Mouse (Mus musculus) ES-E14 (cell line): ENCODE measurements around the gene Slc35e3. TPM values are rescaled to one million over a fixed set of nuclear protein-coding genes. Genes with fewer than 3 reads are reported as not detected.

Experiments
- DNase-seq: peaks from one replicate; pipeline ENCODE4 v3.0.0-alpha.2; 2013; ENCODE audit warnings: low read depth, low spot score
- H3K27ac ChIP-seq: 2 replicates; pipeline ENCODE4 v1.5.1; 2012; ENCODE audit warnings: low read depth, mild to moderate bottlenecking, low read length, moderate library complexity, mixed read lengths; ENCODE audit not compliant: poor library complexity, insufficient read depth, severe bottlenecking
- H3K36me3 ChIP-seq: 2 replicates; pipeline ENCODE4 v1.6.1; 2012; ENCODE audit warnings: mild to moderate bottlenecking, low read length, moderate library complexity, mixed read lengths; ENCODE audit not compliant: control insufficient read depth, poor library complexity, insufficient read depth, severe bottlenecking
- H3K4me1 ChIP-seq, 2 experiments: fragments of 150-350 bp in 1 of 2; sonication (generic) in 1 of 2; 2 replicates each; pipeline ENCODE4 v1.6.1; 2012; ENCODE audit warnings: low read length in 2 of 2, mild to moderate bottlenecking in 1 of 2, mixed read lengths in 1 of 2; ENCODE audit not compliant: control insufficient read depth in 2 of 2, insufficient read depth in 2 of 2, poor library complexity in 1 of 2
- H3K4me3 ChIP-seq, 2 experiments: fragments of 150-350 bp in 1 of 2; sonication (generic) in 1 of 2; 2 replicates each; pipeline ENCODE4 v1.5.1; 2012; ENCODE audit warnings: low read length in 2 of 2, low read depth in 1 of 2, mild to moderate bottlenecking in 1 of 2, mixed read lengths in 1 of 2; ENCODE audit not compliant: insufficient read depth in 1 of 2, poor library complexity in 1 of 2, severe bottlenecking in 1 of 2
- H3K9ac ChIP-seq: 2 replicates; pipeline ENCODE4 v1.6.1; 2012; ENCODE audit warnings: low read depth, mild to moderate bottlenecking, low read length, mixed read lengths; ENCODE audit not compliant: poor library complexity, insufficient read depth, severe bottlenecking
- H3K9me3 ChIP-seq: fragments of 150-350 bp; sonication (generic); 2 replicates; pipeline ENCODE4 v1.6.1; 2012; ENCODE audit warnings: low read depth, mild to moderate bottlenecking, low read length; ENCODE audit not compliant: control insufficient read depth, insufficient read depth
- CHD2 ChIP-seq: IDR thresholded peaks from 2 replicates; pipeline ENCODE4 v1.6.1; 2014; ENCODE audit warnings: mild to moderate bottlenecking, low read depth, low read length, inconsistent platforms
- HCFC1 ChIP-seq: IDR thresholded peaks from 2 replicates; pipeline ENCODE4 v1.6.1; 2012; ENCODE audit warnings: low read length, inconsistent platforms, borderline replicate concordance; ENCODE audit not compliant: insufficient read depth
- MAFK ChIP-seq: IDR thresholded peaks from 2 replicates; pipeline ENCODE4 v1.6.1; 2014; ENCODE audit warnings: mild to moderate bottlenecking, low read depth, low read length, inconsistent platforms; ENCODE audit not compliant: insufficient read depth
- ZC3H11A ChIP-seq: IDR thresholded peaks from 2 replicates; pipeline ENCODE4 v1.6.1; 2012; ENCODE audit warnings: low read depth, mild to moderate bottlenecking, inconsistent platforms, low read length, borderline replicate concordance
- ZNF384 ChIP-seq: IDR thresholded peaks from 2 replicates; pipeline ENCODE4 v1.6.1; 2012; ENCODE audit warnings: low read depth, low read length, inconsistent platforms
- in situ Hi-C, 2 experiments: fragments of 600-800 bp; cut with MboI; formaldehyde crosslinking; loops; one replicate each; pipeline ENCODE4 v1.15.1; 2025; ENCODE audit warnings: low sequenced_read_pairs in 2 of 2, inconsistent platforms in 1 of 2; ENCODE audit not compliant: unreplicated experiment in 2 of 2
- total RNA-seq: library from RNA; depleted of rRNA; stranded (reverse); fragments of 300-350 nt; gene quantifications from 2 replicates; pipeline ENCODE4 v1.2.3, GENCODE M21; 2012

Slc35e3 gene
- total RNA-seq, 1 experiment = 16.3 TPM

GRCm38 (mm10) chr10:117783786-117784420 is 37.7 kb upstream of the Slc35e3 start:
- in situ Hi-C loops = no loop called here
- 0 out of 4 replicates have a peak, but pooled peaks cover 0 to 2% of the 10 kb centered on the region in 2 experiments for H3K4me1 ChIP-seq
- no peaks in the 10 kb centered on the region for H3K9me3 ChIP-seq
- DNase-seq = no peak
- no peak overlapping the region for H3K9ac ChIP-seq
- H3K36me3 ChIP-seq = peaks cover 52% of the 10 kb centered on the region
- TF ChIP-seq MAFK (no peak), ZNF384 (no peak), HCFC1 (no peak), CHD2 (no peak), ZC3H11A (no peak)
- H3K27ac ChIP-seq = no peak overlapping the region
- no peak overlapping the region for H3K4me3 ChIP-seq

GRCm38 (mm10) chr10:117782491-117783260 is 36.5 kb upstream of the Slc35e3 start:
- no peak for DNase-seq
- H3K27ac ChIP-seq = no peak overlapping the region

GRCm38 (mm10) chr10:117782056-117782455 is 35.9 kb upstream of the Slc35e3 start:
- H3K27ac ChIP-seq = no peak overlapping the region
- DNase-seq = no peak
- 0 out of 4 replicates have a peak, but pooled peaks cover 0 to 2% of the 10 kb centered on the region in 2 experiments for H3K4me1 ChIP-seq
- no peaks in the 10 kb centered on the region for H3K9me3 ChIP-seq
- TF ChIP-seq ZNF384 (no peak), MAFK (no peak), ZC3H11A (no peak), HCFC1 (no peak)
- no peak overlapping the region for H3K9ac ChIP-seq
- H3K36me3 ChIP-seq = peaks cover 60% of the 10 kb centered on the region
- in situ Hi-C loops = no loop called here
- no peak overlapping the region for H3K4me3 ChIP-seq

More at GRCm38 (mm10) chr10:117782491-117783260, 36.5 kb upstream of the Slc35e3 start:
- Histone ChIP-seq H3K4me3 (no peak overlapping the region), H3K9me3 (no peaks in the 10 kb centered on the region), H3K9ac (no peak overlapping the region), H3K4me1 (0 out of 4 replicates have a peak, but pooled peaks cover 0 to 2% of the 10 kb centered on the region in 2 experiments), H3K36me3 (peaks cover 58% of the 10 kb centered on the region)
- TF ChIP-seq ZNF384 = no peak
- no peak for TF ChIP-seq CHD2
- no peak for TF ChIP-seq MAFK
- TF ChIP-seq HCFC1 = no peak
- no peak for TF ChIP-seq ZC3H11A
- in situ Hi-C loops = no loop called here

GRCm38 (mm10) chr10:117781021-117781725 is 35.0 kb upstream of the Slc35e3 start:
- DNase-seq = no peak
- Histone ChIP-seq H3K4me3 (no peak overlapping the region), H3K9me3 (no peaks in the 10 kb centered on the region), H3K9ac (no peak overlapping the region), H3K4me1 (0 out of 4 replicates have a peak, but pooled peaks cover 0 to 6% of the 10 kb centered on the region in 2 experiments), H3K27ac (no peak overlapping the region), H3K36me3 (peaks cover 59% of the 10 kb centered on the region)
- TF ChIP-seq ZC3H11A (no peak), ZNF384 (no peak), CHD2 (no peak), HCFC1 (no peak), MAFK (no peak)
- in situ Hi-C loops = no loop called here
